Mouse (Mus musculus): ENCODE data around the gene Nrde2.

Nrde2 gene

GRCm38 (mm10) chr12:100178898-100179440 lies 19.5 kb upstream of the Nrde2 start:
- no peak for DNase-seq (ENCODE audit: low read depth, low spot score)

- DNase-seq (ENCODE audit: low read depth, low spot score) = no peak
These were observed 17.1 kb upstream of the Nrde2 start for GRCm38 (mm10) chr12:100176469-100177056.

- DNase-seq (ENCODE audit: low read depth, low spot score) = no peak
These were observed 13.0 kb upstream of the Nrde2 start for GRCm38 (mm10) chr12:100172481-100172880.

- peak; percentile 69 for DNase-seq (ENCODE audit: low read depth, low spot score)
These were observed 8.7 kb upstream of the Nrde2 start for GRCm38 (mm10) chr12:100167931-100168871.

GRCm38 (mm10) chr12:100167502-100167901 lies 8.0 kb upstream of the Nrde2 start:
- DNase-seq (ENCODE audit: low read depth, low spot score) = no peak

- no peak for DNase-seq (ENCODE audit: low read depth, low spot score)
These were observed 7.5 kb upstream of the Nrde2 start for GRCm38 (mm10) chr12:100166939-100167338.

GRCm38 (mm10) chr12:100166177-100166576 lies 6.7 kb upstream of the Nrde2 start:
- peak; percentile 34 for DNase-seq (ENCODE audit: low read depth, low spot score)

GRCm38 (mm10) chr12:100164991-100165500 lies 5.6 kb upstream of the Nrde2 start:
- DNase-seq (ENCODE audit: low read depth, low spot score) = peak; percentile 82

GRCm38 (mm10) chr12:100152466-100152865 lies 7.0 kb downstream of the Nrde2 start:
- no peak for DNase-seq (ENCODE audit: low read depth, low spot score)

GRCm38 (mm10) chr12:100144269-100144668 lies 15.2 kb downstream of the Nrde2 start:
- no peak for DNase-seq (ENCODE audit: low read depth, low spot score)

GRCm38 (mm10) chr12:100143737-100144136 lies 15.7 kb downstream of the Nrde2 start:
- DNase-seq (ENCODE audit: low read depth, low spot score) = no peak

- no peak for DNase-seq (ENCODE audit: low read depth, low spot score)
These were observed 16.5 kb downstream of the Nrde2 start for GRCm38 (mm10) chr12:100142848-100143523.

- no peak for DNase-seq (ENCODE audit: low read depth, low spot score)
These were observed 24.3 kb downstream of the Nrde2 start for GRCm38 (mm10) chr12:100135117-100135516.

- no peak for DNase-seq (ENCODE audit: low read depth, low spot score)
These were observed 25.0 kb downstream of the Nrde2 start for GRCm38 (mm10) chr12:100134395-100134936.

- DNase-seq (ENCODE audit: low read depth, low spot score) = peak; percentile 74
These were observed 27.8 kb downstream of the Nrde2 start for GRCm38 (mm10) chr12:100131655-100132054.

- DNase-seq (ENCODE audit: low read depth, low spot score) = no peak
These were observed 28.3 kb downstream of the Nrde2 start for GRCm38 (mm10) chr12:100131167-100131566.

GRCm38 (mm10) chr12:100128961-100129360 lies 30.5 kb downstream of the Nrde2 start:
- DNase-seq (ENCODE audit: low read depth, low spot score) = no peak

- no peak for DNase-seq (ENCODE audit: low read depth, low spot score)
These were observed 30.9 kb downstream of the Nrde2 start for GRCm38 (mm10) chr12:100128522-100128921.

- DNase-seq (ENCODE audit: low read depth, low spot score) = no peak
These were observed 31.5 kb downstream of the Nrde2 start for GRCm38 (mm10) chr12:100127866-100128480.

GRCm38 (mm10) chr12:100126968-100127865 lies 32.2 kb downstream of the Nrde2 start:
- DNase-seq (ENCODE audit: low read depth, low spot score) = no peak
